Mouse (Mus musculus) telencephalon, adult 2 months (tissue): ENCODE results near the gene Olfr263.
A peak's percentile ranks its signal among the peaks of the same experiment; 100 is the strongest.

ENCODE experiments used
- DNase-seq: peaks from one replicate; pipeline ENCODE4 v3.0.0-alpha.2; 2011; ENCODE audit warnings: low read depth, low spot score

Gene Olfr263

GRCm38 (mm10) chr13:21169657-21170430 is 40.4 kb downstream of the Olfr263 start:
- DNase-seq, result no peak

DNA sequence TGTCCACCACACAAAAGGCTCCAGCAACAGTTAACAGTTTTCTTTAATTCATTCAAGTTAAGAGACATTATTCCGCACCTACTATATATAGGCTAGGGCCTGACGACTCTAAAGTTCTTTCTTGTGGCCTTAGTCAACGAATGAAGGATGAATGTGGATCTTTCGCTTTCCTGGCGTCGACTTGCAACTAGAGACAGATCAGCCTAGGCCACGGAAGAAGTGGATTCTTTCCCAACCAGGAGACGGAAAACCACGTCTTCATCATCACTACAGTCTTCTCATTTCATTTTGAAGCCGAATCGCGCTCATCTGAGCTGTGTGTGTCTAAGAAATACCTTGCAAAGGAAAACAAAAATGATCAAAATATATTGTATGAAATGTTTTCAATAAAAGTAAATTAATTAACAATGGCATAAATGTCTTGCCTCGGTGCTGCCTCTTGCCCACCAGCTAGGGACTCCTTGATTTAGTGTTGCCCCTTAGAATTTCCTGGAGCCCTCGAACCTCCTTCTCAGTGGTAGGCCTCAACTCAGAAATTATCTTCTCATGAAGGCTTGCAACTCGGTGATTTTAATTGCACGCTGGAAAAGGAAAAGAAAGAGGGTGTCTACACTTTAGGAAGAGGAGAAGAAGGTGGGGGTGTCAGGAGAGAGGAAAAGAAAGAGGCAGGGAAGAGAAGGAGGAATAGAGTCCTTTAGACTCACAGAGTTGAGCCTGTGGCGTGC is 41.2 kb downstream of the Olfr263 start:
- no peak for DNase-seq

DNA sequence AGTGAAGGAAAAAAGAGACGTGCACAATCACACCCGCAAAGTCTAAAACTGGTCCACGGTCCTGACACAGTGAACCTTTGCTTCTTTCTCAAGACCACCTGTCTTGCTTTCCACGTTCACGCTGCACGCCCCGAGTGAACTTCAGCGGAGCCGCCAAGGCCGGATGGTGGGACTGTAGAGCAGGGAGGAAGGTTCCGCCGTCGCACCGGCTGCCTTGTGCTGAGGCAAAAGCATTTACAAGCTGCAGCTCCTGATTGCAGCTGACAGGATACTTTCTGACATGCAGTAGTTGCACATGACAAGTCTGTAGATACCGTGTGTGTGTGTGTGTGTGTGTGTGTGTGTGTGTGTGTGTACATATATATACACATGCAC is 41.7 kb downstream of the Olfr263 start:
- no peak for DNase-seq

DNA sequence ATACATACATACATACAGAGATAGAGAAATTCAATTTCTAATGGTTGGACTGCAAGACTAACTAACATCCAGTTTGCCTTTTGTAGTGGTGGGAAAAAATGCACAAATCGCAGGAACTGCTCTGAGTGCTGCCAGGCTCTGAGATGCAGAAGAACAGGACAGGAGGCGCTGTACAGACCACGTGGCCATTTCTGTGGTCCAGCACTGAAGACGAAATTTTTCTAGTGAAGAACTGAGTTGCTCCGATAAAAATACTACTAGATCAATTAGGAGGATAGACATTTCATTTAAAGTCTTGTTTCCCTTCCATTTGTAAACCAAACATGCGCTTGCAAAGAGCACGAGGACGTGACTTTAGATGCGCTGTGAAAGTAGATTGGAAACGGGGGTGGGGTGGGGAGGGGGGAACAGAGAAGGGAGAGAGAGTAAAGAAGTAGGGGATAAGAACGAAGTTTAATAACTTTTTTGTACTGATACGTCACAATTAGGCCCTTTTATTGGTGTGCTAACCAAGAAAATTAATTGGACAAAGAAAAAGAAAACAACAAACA is 42.2 kb downstream of the Olfr263 start:
- no peak for DNase-seq

GRCm38 (mm10) chr13:21172241-21173027 is 43.0 kb downstream of the Olfr263 start:
- no peak for DNase-seq

DNA sequence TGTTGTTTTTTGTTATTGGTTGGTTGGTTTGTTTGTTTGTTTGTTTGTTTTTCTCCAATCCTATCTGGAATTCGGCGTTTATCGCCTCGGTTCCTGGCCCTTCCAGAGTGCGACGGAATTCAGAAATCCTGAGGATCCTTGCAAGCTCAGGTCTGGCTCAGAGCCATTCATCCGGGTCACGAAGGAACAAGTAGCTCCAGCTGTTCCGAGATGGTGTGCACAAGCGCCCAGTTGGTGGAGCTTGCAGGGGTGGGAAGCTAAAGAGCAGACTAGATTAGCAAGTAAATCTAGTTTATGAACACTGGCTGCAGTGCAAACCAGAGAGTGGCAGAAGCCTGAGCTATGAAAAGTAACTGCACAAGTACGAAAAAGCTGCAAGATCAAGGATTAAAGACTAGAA is 43.6 kb downstream of the Olfr263 start:
- DNase-seq, result no peak

GRCm38 (mm10) chr13:21176733-21177132 is 47.3 kb downstream of the Olfr263 start:
- DNase-seq, result no peak

GRCm38 (mm10) chr13:21177657-21178056 is 48.2 kb downstream of the Olfr263 start:
- no peak for DNase-seq

GRCm38 (mm10) chr13:21178364-21178763 is 48.9 kb downstream of the Olfr263 start:
- no peak for DNase-seq

DNA sequence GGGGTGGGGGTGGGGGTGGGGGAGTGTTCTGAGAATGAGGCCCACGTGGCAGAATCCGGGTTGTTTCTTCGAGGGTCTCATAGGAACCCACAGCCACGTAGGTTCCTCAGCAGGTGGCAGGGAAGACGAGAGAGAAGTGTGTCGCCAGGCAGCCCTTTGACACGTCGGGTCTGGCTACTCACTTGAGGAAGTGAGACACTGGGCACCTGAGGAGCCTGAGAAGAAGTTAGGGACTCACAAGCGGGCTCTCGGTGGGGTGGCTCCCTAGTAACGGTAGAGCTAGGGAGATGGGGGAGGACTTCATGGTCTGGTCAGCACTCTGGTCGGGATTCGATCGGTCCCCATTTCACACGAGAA is 49.9 kb downstream of the Olfr263 start, which contains the start of gene Trim27:
TSS of gene Trim27 (plus strand) at position 79 of the 357 bp plus-strand sequence.
- no peak for DNase-seq

DNA sequence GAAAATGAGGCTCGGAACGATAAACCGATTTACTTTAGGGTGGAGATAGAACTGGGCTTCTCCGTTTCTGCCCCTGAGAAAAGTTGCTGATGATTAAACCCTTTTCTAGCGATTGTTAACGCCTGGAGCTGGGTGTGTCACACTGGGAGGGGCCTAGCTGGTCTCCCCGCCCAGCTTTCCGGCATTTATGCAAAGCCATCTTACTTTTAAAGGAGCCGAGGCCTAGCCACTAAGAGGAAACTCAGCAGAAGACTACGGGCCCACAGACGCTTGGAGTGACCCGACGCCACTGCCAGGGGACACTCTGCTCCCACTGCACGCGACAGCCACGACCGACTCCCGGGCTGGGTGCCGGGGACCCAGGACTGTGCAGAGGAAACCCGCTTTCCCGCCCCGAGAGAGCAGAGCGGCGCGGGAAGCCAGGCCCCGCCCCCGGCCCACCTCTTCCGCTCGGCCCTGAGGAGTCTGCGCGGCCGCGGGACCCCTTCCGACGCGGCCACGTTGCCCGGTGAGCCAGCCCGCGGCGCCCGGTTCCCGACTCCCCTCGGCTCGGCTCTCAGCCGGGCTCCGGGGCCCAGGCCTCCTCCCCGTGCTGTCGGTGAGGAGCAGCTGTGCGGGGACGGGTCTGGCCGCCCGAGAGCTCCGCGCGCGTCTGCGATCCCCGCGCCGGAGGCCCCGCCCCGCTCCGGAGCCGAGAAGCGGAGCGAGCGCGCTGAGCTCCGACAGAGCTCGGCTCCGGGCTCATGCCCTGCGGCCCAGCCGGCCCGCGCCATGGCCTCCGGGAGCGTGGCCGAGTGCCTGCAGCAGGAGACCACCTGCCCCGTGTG is 50.5 kb downstream of the Olfr263 start:
- DNase-seq, result peak; percentile 91

- no peak for DNase-seq
These were observed 51.4 kb downstream of the Olfr263 start for GRCm38 (mm10) chr13:21180551-21181530.

GRCm38 (mm10) chr13:21181996-21182395 is 52.6 kb downstream of the Olfr263 start:
- DNase-seq, result no peak

DNA sequence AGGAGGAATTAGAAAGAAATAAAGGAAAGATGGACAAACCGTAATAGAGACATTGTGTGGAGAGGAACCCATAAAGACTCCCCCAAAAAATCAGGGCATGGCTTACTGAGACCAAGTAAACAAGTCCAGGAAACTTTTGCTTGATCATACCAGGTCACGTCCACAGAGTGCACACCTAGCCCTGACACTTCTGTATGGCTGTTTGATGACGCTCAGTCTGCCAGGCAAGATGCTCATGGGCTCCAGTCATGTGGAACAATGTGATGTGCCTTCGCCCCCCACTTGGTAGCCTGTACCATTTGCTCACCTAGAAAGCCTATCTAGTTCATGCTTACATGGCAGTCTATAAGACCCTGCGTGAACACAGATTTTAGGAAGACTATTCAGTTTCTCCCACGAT is 53.6 kb downstream of the Olfr263 start:
- DNase-seq, result no peak

DNA sequence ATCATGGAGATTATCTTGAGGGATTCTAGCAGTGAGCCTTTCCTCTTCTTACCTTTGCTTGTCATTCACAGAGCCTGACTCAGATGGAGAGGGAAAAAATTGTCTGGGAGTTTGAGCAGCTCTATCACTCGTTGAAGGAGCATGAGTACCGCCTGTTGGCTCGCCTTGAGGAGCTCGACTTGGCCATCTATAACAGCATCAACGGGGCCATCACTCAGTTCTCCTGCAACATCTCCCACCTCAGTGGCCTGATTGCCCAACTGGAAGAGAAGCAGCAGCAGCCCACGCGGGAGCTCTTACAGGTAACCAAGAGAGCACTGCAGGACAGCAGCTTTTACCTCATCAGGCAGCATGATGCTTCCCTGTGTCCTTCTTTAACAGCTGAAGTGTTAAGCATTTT is 54.2 kb downstream of the Olfr263 start:
- DNase-seq, result no peak

- DNase-seq, result no peak
These were observed 56.1 kb downstream of the Olfr263 start for GRCm38 (mm10) chr13:21185521-21185920.
